Mouse (Mus musculus) heart, embryonic 13.5 days (tissue): ENCODE measurements around the gene Tmem219. TPM values are rescaled to one million over a fixed set of nuclear protein-coding genes. Genes with fewer than 3 reads are reported as not detected.

ENCODE experiments used
- ATAC-seq: fragments of 200-750 bp; cut with Nextera tagmentation; 2 replicates; pipeline ENCODE4 v1.8.0; 2017; ENCODE audit warnings: moderate TSS enrichment; ENCODE audit not compliant: insufficient number of reproducible peaks, low FRiP score, low TSS enrichment; ENCODE audit errors: extremely low read depth
- H3K27ac ChIP-seq: fragments of 300-500 bp; sonication (generic); replicated peaks from 2 replicates; pipeline ENCODE4 v1.5.1; 2015; ENCODE audit warnings: moderate library complexity, mild to moderate bottlenecking, inconsistent platforms
- H3K27me3 ChIP-seq: fragments of 300-500 bp; sonication (generic); replicated peaks from 2 replicates; pipeline ENCODE4 v1.6.1; 2015; ENCODE audit warnings: mild to moderate bottlenecking, inconsistent platforms
- H3K36me3 ChIP-seq: fragments of 300-500 bp; sonication (generic); 2 replicates; pipeline ENCODE4 v1.6.1; 2015; ENCODE audit warnings: mild to moderate bottlenecking, inconsistent platforms
- H3K4me1 ChIP-seq: fragments of 300-500 bp; sonication (generic); 2 replicates; pipeline ENCODE4 v1.6.1; 2015; ENCODE audit warnings: inconsistent platforms
- H3K4me2 ChIP-seq: fragments of 300-500 bp; sonication (generic); 2 replicates; pipeline ENCODE4 v1.6.1; 2015; ENCODE audit warnings: inconsistent platforms, mild to moderate bottlenecking, moderate library complexity
- H3K4me3 ChIP-seq: fragments of 300-500 bp; sonication (generic); 2 replicates; pipeline ENCODE4 v1.5.1; 2015; ENCODE audit warnings: moderate library complexity, mild to moderate bottlenecking, inconsistent platforms
- H3K9ac ChIP-seq: fragments of 300-500 bp; sonication (generic); 2 replicates; pipeline ENCODE4 v1.6.1; 2015; ENCODE audit warnings: inconsistent platforms, mild to moderate bottlenecking, moderate library complexity
- H3K9me3 ChIP-seq: fragments of 300-500 bp; sonication (generic); 2 replicates; pipeline ENCODE4 v1.6.1; 2016; ENCODE audit warnings: inconsistent platforms
- WGBS: fragments of 180-500 bp; shearing (Covaris S2); methylation state at CpG from one replicate; pipeline ENCODE4 v1.1.7; 2015; ENCODE audit warnings: mixed read lengths; 5-methylcytosine and 5-hydroxymethylcytosine counted together
- polyA plus RNA-seq: library from polyadenylated mRNA; unstranded; fragments of >200 nt; fragmentation: Nextera tagmentation; extraction: Ambion mirVana; gene quantifications from 2 replicates; pipeline ENCODE4 v1.2.1, GENCODE M21; 2015

The Tmem219 gene
- polyA plus RNA-seq, 1 experiment from 2014 or later = 20.4 TPM

DNA sequence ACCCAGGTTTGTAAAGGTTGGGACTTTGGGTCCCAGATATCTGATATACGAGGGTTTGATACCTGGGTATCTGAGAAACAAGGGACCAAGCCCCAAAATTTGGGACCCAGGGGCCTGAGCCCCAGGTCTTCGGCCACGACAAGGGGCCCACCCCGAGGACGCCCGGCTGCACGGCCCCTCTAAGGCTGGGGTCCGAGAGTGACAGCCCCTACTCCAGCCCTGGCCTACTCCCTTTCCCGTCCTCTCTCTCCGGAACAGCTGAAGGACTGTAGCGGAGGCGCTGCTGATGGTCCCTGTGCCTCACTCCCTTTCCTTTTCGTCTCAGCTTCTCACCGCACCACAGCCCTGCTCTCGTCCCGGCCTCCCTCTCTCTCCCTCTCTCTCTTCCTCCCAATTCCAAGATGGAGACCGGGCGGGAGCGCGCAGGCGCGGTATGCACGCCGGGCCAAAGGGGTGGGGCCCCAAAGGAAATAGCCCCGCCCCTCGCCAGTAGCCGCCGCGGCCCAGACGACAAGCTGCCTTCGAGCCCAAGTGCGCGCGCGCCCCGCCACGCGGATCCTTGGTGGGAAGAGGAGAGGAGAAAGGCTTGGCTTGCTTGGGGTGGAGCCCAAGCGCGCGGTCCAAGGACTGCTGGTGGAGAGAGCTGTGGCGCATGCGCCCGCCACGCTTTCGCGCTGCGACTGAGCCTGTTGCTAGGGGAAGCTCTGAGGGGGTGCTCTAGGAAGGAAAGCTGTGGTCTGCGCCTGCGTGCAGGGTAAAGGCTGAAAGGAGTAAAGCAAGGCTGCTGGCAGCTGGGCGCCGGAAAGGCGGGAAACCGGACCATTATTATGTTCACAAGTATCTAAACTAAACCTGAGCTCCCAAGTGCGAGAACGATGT lies 38.2 kb downstream of the Tmem219 start, which contains the start of gene Taok2:
Gene Taok2 (minus strand): TSS at position 418 of the 879 bp plus-strand sequence.
- Histone ChIP-seq H3K9me3 (no peaks in the 10 kb centered on the region), H3K9ac (peak within 1 kb of the TSS; percentile 98), H3K27me3 (no peaks in the 10 kb centered on the region), H3K27ac (peak within 1 kb of the TSS; percentile 98), H3K4me2 (peak within 1 kb of the TSS; percentile 100), H3K4me1 (peaks cover 47% of the 10 kb centered on the region), H3K36me3 (peaks cover 13% of the 10 kb centered on the region), H3K4me3 (peak within 1 kb of the TSS; percentile 93)
- WGBS = under 1% methylated on average over 56 of the region's 56 CpGs
- ATAC-seq = peak; percentile 93

DNA sequence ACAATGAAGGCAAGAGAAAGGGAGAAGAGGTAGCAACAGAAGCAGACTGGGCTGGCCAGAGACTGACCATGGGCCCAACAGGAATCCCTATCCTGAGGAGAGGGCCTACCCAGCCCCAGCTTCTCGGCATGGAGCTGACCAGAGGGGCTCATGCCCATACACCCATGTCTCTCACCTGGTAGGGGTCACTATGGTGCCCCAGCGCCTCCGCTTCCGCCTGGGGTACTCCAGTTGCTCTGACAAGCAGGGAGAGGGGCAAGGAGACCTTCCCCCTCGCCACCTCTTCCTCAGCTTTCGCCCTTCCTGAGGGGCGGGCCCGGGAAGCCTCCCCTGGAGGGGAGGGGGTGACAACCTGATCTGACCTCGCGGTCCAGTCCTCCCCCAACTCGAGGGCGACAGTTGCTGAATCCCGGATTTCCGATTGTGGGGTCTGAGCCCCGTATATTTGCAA lies 39.0 kb downstream of the Tmem219 start:
- no peak for ATAC-seq
- Histone ChIP-seq H3K9ac (peak overlapping the region; percentile 98), H3K27ac (peak overlapping the region; percentile 98), H3K4me3 (peak overlapping the region; percentile 93), H3K27me3 (no peaks in the 10 kb centered on the region), H3K9me3 (no peaks in the 10 kb centered on the region), H3K36me3 (peaks cover 21% of the 10 kb centered on the region), H3K4me1 (peaks cover 47% of the 10 kb centered on the region), H3K4me2 (peak overlapping the region; percentile 100)
- WGBS = under 1% methylated on average over 15 of the region's 15 CpGs

DNA sequence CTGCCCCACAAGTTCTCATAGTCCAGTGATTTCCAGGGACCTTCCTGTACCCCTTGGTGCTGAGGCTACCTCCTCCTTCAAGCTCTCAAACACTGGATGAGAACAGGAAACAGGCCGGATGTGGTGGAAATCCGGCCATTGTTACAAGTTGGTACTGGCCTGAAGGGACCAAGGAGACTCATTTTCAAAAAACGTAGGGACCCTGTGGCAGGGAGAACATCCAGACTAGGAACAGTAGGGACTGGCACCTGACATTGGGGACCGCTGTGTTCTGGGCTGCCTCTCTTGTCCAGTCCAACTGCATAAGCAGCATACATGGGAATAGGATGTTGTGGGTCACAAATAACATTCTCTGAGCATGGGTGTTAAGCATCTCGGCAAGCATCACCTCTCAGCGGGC lies 41.7 kb downstream of the Tmem219 start:
- no peak for ATAC-seq
- Histone ChIP-seq H3K27me3 (no peaks in the 10 kb centered on the region), H3K9me3 (no peaks in the 10 kb centered on the region), H3K36me3 (peaks cover 48% of the 10 kb centered on the region), H3K9ac (peak overlapping the region; percentile 98), H3K27ac (peak overlapping the region; percentile 98), H3K4me3 (peak overlapping the region; percentile 93), H3K4me1 (peaks cover 47% of the 10 kb centered on the region), H3K4me2 (peak overlapping the region; percentile 100)
- WGBS = 63% methylated on average over 6 of the region's 6 CpGs

DNA sequence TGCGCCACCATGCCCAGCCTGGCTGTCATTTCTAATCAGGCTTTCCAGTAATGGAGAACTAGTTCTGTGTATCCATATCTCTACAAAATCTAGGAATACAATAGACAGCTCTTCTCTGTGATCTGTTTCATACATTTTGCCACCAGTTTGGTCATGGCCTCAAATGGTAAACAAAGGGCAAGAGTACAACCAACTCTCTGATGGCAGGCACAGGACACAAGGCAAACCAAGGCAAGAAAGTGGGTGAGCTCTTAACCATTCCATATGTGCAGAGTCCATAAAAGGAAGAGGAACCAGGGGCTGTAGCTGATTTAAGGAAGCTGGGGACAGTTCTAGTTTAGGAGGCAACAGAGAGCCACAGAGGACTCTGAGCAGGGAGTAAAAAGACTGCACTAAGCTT lies 45.5 kb downstream of the Tmem219 start:
- Histone ChIP-seq H3K9ac (no peak overlapping the region), H3K27me3 (no peaks in the 10 kb centered on the region), H3K36me3 (peaks cover 86% of the 10 kb centered on the region), H3K4me2 (no peak overlapping the region), H3K4me3 (no peak overlapping the region), H3K9me3 (no peaks in the 10 kb centered on the region), H3K4me1 (peaks cover 24% of the 10 kb centered on the region), H3K27ac (no peak overlapping the region)
- 97% methylated on average over 1 of the region's 1 CpGs for WGBS
- no peak for ATAC-seq

DNA sequence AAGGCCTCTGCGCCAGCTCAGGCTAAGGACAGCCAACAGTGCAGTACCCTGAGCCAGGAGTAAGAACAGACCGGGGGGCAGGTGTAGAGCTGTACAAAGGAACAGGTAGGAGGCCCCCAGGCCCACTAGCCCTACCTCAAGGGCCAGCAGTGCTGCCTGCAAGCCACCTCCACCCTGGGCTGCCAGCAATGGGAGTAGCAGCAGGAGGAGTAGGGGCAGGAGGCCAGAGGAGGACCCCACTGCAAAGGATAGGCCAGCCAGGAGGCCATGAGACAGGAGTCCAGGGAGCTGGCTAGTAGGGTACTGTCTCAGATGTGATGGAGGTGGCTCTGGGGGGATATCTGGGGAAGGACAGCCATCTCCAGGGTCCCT lies 52.2 kb downstream of the Tmem219 start:
- no peaks in the 10 kb centered on the region for H3K27me3 ChIP-seq
- H3K9ac ChIP-seq = no peak overlapping the region
- no peak overlapping the region for H3K27ac ChIP-seq
- H3K9me3 ChIP-seq = no peaks in the 10 kb centered on the region
- ATAC-seq = no peak
- H3K4me2 ChIP-seq = no peak overlapping the region
- WGBS = 97% methylated on average over 2 of the region's 2 CpGs
- 0 out of 2 replicates have a peak, but pooled peaks cover 3% of the 10 kb centered on the region for H3K4me1 ChIP-seq
- peaks cover 100% of the 10 kb centered on the region for H3K36me3 ChIP-seq
- H3K4me3 ChIP-seq = no peak overlapping the region

DNA sequence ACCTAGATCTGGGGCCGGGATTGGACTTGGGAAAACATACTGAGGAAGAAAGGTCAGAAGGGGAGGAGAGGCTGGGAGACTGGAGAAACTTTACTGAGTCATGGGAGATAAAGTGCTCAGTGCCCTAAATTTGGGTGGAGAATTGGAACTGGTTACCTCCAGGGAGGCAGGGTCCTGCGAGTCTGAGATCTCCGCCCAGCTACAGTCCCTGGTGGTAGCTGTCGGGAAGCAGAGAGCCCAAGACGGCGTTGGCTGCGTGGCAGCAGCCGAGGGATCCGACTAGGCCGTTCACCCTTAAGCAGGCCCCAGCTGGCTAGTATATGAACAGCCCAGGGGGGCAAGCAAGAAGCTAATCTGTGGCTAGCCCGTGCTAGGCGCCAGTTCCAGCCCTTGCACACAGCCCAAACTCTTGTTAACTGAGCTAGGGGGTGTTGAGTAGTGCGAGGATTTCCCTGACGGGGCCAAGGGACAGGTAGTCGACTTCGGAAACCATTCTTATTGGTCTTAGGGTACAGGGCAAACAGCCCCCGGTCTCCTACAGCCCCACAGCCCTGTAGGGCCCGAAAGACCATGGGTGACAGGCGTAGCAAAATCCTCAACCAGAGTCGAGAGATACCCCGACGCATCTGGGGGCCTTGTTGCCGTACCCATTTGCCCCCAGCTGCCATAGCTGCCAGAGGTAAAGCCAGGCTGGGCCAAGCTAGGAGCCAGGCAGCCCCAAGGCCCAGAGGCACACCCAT lies 52.8 kb downstream of the Tmem219 start:
- ATAC-seq = no peak
- Histone ChIP-seq H3K4me3 (no peak overlapping the region), H3K9me3 (no peaks in the 10 kb centered on the region), H3K4me2 (no peak overlapping the region), H3K9ac (no peak overlapping the region), H3K36me3 (peaks cover 100% of the 10 kb centered on the region), H3K4me1 (0 out of 2 replicates have a peak, but pooled peaks cover 3% of the 10 kb centered on the region), H3K27me3 (no peaks in the 10 kb centered on the region), H3K27ac (no peak overlapping the region)
- WGBS = 88% methylated on average over 23 of the region's 23 CpGs

DNA sequence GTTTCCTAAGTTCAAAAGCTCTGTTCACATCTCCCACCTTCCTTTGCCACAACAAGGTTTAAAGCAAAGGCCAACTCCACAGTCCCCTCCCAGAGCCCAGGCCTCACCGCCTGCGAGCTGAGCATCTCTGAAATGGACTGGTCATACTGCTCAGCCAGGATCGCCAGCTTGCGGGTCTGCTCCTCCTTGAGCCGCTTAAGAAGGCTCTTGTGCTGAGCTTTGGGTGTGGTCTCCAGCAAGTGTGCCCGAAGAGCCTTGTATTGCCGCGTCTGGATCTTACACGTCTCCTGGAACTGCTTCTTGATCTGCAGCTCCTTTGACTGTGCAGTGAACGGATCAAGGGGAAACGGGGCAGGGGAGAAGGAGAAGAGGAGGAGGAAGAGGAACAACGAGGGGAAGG lies 54.7 kb downstream of the Tmem219 start:
- Histone ChIP-seq H3K9ac (no peak overlapping the region), H3K4me2 (no peak overlapping the region), H3K9me3 (no peaks in the 10 kb centered on the region), H3K4me3 (no peak overlapping the region), H3K27ac (no peak overlapping the region), H3K36me3 (peaks cover 95% of the 10 kb centered on the region), H3K27me3 (no peaks in the 10 kb centered on the region), H3K4me1 (peaks cover 15% of the 10 kb centered on the region)
- WGBS = 87% methylated on average over 12 of the region's 12 CpGs
- ATAC-seq = no peak

DNA sequence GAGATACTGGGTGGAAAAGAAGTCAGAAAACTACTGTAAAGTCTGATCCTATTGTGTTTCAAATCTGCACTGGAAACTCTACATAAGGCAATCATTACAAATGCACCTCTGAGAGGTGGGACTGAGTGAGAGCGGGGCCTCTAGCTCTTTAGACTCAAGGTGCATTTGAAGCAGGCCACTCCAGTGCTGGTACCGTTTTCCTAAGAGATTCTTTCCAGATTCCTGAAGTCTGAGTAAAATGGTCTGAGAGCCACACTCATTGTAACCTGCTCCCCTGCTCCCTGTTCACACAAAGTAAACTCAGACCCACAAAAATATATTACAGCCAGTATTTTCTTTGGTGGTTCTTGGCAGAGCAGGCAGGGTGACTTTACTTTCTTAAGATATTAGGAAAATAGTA lies 55.2 kb downstream of the Tmem219 start:
- Histone ChIP-seq H3K9ac (no peak overlapping the region), H3K36me3 (peaks cover 91% of the 10 kb centered on the region), H3K27me3 (no peaks in the 10 kb centered on the region), H3K4me2 (no peak overlapping the region), H3K9me3 (no peaks in the 10 kb centered on the region), H3K4me3 (no peak overlapping the region), H3K4me1 (peaks cover 19% of the 10 kb centered on the region), H3K27ac (no peak overlapping the region)
- WGBS = 80% methylated on average over 2 of the region's 2 CpGs
- ATAC-seq = no peak

DNA sequence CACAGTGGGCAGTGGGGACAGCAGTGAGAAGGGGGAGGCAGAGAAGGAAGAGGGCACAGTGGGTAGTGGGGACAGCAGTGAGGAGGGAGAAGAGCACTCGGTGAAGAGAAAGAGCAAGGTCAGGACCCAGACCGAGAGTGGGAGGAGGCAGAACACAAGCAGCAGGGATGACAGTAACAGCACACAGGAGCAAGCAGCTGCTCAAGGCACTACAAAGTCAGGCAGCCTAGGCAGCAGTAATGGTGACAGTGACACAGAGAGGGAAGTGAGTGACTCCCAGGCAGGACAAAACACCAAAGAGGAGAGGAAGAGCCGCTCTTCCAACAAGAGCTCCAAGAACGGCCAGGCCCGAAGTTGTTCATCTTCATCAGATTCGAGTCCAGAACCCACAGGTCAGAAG lies 58.9 kb downstream of the Tmem219 start:
- peak overlapping the region; percentile 76 for H3K4me3 ChIP-seq
- H3K9me3 ChIP-seq = no peaks in the 10 kb centered on the region
- H3K4me1 ChIP-seq = peaks cover 32% of the 10 kb centered on the region
- H3K36me3 ChIP-seq = peaks cover 74% of the 10 kb centered on the region
- H3K4me2 ChIP-seq = peak overlapping the region; percentile 80
- no peak for ATAC-seq
- H3K27ac ChIP-seq = no peak overlapping the region; the same call in 1 of the 2 replicates
- no peaks in the 10 kb centered on the region for H3K27me3 ChIP-seq
- WGBS = 67% methylated on average over 6 of the region's 6 CpGs
- peak overlapping the region; percentile 86 for H3K9ac ChIP-seq

DNA sequence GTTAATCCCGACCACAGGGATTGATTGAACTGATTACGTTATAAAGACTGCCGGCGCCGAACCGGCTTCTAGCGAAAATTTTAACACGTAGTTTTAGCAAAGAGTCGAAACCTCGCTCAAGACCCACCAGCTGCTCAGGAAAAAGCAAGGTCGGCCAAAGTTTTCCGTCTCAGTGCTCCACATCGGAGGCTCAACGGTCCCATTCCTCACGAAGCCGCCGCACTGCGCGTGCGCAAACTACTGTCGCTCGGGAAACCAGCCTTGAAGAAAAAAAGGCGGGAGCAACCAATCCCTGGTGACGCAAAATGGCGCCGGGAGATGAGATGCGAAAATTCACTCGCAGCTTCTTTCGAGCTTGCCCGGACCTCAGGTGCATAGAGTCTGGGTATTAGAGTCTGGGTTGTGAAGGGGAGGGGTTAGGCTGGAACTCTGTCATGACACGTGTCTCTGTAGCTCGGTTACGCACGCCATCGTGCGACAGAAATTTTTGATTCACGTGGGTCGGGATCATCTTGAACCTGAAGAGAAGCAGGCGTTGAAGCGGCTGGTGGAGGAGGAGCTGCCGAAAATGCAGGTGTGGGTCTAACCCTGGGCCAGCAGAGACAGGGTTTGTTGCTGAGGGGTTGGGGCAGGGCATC lies 60.5 kb downstream of the Tmem219 start, which contains the start of gene Ino80e:
Gene Ino80e (minus strand): TSS at position 231 of the 638 bp plus-strand sequence.
- Histone ChIP-seq H3K27me3 (no peaks in the 10 kb centered on the region), H3K27ac (peak within 1 kb of the TSS; percentile 84), H3K36me3 (peaks cover 74% of the 10 kb centered on the region), H3K4me1 (peaks cover 32% of the 10 kb centered on the region), H3K4me3 (peak within 1 kb of the TSS; percentile 76), H3K9ac (peak within 1 kb of the TSS; percentile 86), H3K4me2 (peak within 1 kb of the TSS; percentile 80), H3K9me3 (no peaks in the 10 kb centered on the region)
- ATAC-seq = peak; percentile 57; the same call in 1 of the 2 replicates
- WGBS = under 1% methylated on average over 41 of the region's 41 CpGs
